In genomic region chr14:11555061-11555501, GRCm38 (mm10) we compare ENCODE assay signal across 9 mouse cellular contexts. TPM values are rescaled to one million over a fixed set of nuclear protein-coding genes. Genes with fewer than 3 reads are reported as not detected.
DNase-seq lines count a peak whose midpoint lies in the region; ATAC-seq and TF ChIP-seq lines count a peak whose summit lies in the region.
"Had no signal": no experiment of that assay in that cellular context is flagged by ENCODE, and none has a peak within 500 bp of the region (broad histone marks: within the 10 kb centered on the region; RNA-seq: fewer than 3 reads in every experiment).

No protein-coding gene starts in this region.

- peak overlapping the region; percentile 73 for H3K4me3 ChIP-seq in kidney, embryonic 15.5 days (replicated peaks)
- peak overlapping the region; percentile 76 for H3K4me3 ChIP-seq in forebrain, embryonic 13.5 days
- peak overlapping the region; percentile 78 for H3K4me3 ChIP-seq in intestine, embryonic 14.5 days (ENCODE audit: low read depth, low read length)
- H3K4me3 ChIP-seq in lung, embryonic 15.5 days = peak overlapping the region; percentile 74
- H3K4me3 ChIP-seq in small intestine, adult 2 months (ENCODE audit: low read depth, low read length) = peak overlapping the region; percentile 67

- no peak for TF ChIP-seq POLR2A in brain, embryonic 14.5 days (IDR thresholded peaks at IDR 0.05; ENCODE audit: borderline replicate concordance, extremely low read depth, insufficient read depth, insufficient read length, poor library complexity, severe bottlenecking)
- no peak for TF ChIP-seq POLR2A in small intestine, adult 2 months (IDR thresholded peaks at IDR 0.05; ENCODE audit: low read depth, low read length)

- H3K4me1 ChIP-seq in kidney, embryonic 15.5 days = peaks cover 38% of the 10 kb centered on the region
- H3K4me1 ChIP-seq in forebrain, embryonic 13.5 days = peaks cover 26% of the 10 kb centered on the region
- peaks cover 20% of the 10 kb centered on the region for H3K4me1 ChIP-seq in intestine, embryonic 14.5 days (replicated peaks; ENCODE audit: control insufficient read depth, insufficient read depth, low read length)
- H3K4me1 ChIP-seq in lung, embryonic 15.5 days = peaks cover 24% of the 10 kb centered on the region
- H3K4me1 ChIP-seq in small intestine, adult 2 months (ENCODE audit: control insufficient read depth, insufficient read depth, insufficient read length, low read length) = peaks cover 2% of the 10 kb centered on the region; the same call in 1 of the 2 replicates

- H3K9ac ChIP-seq in kidney, embryonic 15.5 days = peak overlapping the region; percentile 91
- H3K9ac ChIP-seq in forebrain, embryonic 13.5 days = peak overlapping the region; percentile 79
- H3K9ac ChIP-seq in intestine, embryonic 14.5 days (ENCODE audit: low read length) = peak overlapping the region; percentile 92
- H3K9ac ChIP-seq in lung, embryonic 15.5 days = peak overlapping the region; percentile 83

- ATAC-seq in kidney, embryonic 15.5 days (replicated peaks; ENCODE audit: low FRiP score) = 0 out of 2 replicates have a peak, but pooled peaks have one; percentile 13
- ATAC-seq in forebrain, embryonic 13.5 days = no peak
- ATAC-seq in intestine, embryonic 14.5 days (replicated peaks; ENCODE audit: low FRiP score, low TSS enrichment, low read depth) = no peak
- no peak for ATAC-seq in lung, embryonic 15.5 days (ENCODE audit: borderline replicate concordance, extremely low read depth, low FRiP score, low TSS enrichment)

- WGBS in kidney, embryonic 15.5 days = under 1% methylated on average over 17 of the region's 17 CpGs
- under 1% methylated on average over 17 of the region's 17 CpGs for WGBS in forebrain, embryonic 13.5 days
- WGBS in intestine, embryonic 14.5 days = 0% methylated on average over 17 of the region's 17 CpGs
- 0% methylated on average over 17 of the region's 17 CpGs for WGBS in lung, embryonic 15.5 days
- 1% methylated on average over 17 of the region's 17 CpGs for WGBS in small intestine, adult 2 months

- H3K4me2 ChIP-seq in kidney, embryonic 15.5 days = peak overlapping the region; percentile 81
- H3K4me2 ChIP-seq in forebrain, embryonic 13.5 days = peak overlapping the region; percentile 79
- peak overlapping the region; percentile 95 for H3K4me2 ChIP-seq in intestine, embryonic 14.5 days (ENCODE audit: low read length)
- H3K4me2 ChIP-seq in lung, embryonic 15.5 days = peak overlapping the region; percentile 80

- H3K27me3 ChIP-seq in kidney, embryonic 15.5 days = no peaks in the 10 kb centered on the region
- H3K27me3 ChIP-seq in forebrain, embryonic 13.5 days = no peaks in the 10 kb centered on the region; the same call in 1 of the 2 replicates
- H3K27me3 ChIP-seq in intestine, embryonic 14.5 days (replicated peaks; ENCODE audit: control insufficient read depth, insufficient read depth, low read length) = no peaks in the 10 kb centered on the region
- H3K27me3 ChIP-seq in lung, embryonic 15.5 days = no peaks in the 10 kb centered on the region
- H3K27me3 ChIP-seq in small intestine, adult 2 months (ENCODE audit: control insufficient read depth, insufficient read depth, low read length) = no peaks in the 10 kb centered on the region

- H3K36me3 ChIP-seq in kidney, embryonic 15.5 days = no peaks in the 10 kb centered on the region
- no peaks in the 10 kb centered on the region for H3K36me3 ChIP-seq in forebrain, embryonic 13.5 days (ENCODE audit: poor library complexity, severe bottlenecking)
- no peaks in the 10 kb centered on the region for H3K36me3 ChIP-seq in intestine, embryonic 14.5 days (ENCODE audit: control insufficient read depth, insufficient read depth, low read length)
- no peaks in the 10 kb centered on the region for H3K36me3 ChIP-seq in lung, embryonic 15.5 days
- H3K36me3 ChIP-seq in small intestine, adult 2 months (ENCODE audit: control insufficient read depth, insufficient read depth, low read length) = no peaks in the 10 kb centered on the region
- H3K36me3 ChIP-seq: G1E had no signal

- no peak for DNase-seq in kidney, adult 18-20 months
- DNase-seq in brain, embryonic 14.5 days (ENCODE audit: low read depth) = peak; percentile 61
- DNase-seq in intestine, embryonic 14.5 days (ENCODE audit: low spot score) = peak; percentile 60
- no peak for DNase-seq in urinary bladder, postnatal 10 days (ENCODE audit: low spot score)

- TF ChIP-seq CTCF in brain, embryonic 14.5 days (IDR thresholded peaks at IDR 0.05; ENCODE audit: borderline replicate concordance, extremely low read depth, insufficient read depth, insufficient read length) = no peak
- TF ChIP-seq CTCF in small intestine, adult 2 months (IDR thresholded peaks at IDR 0.05; ENCODE audit: extremely low read depth, insufficient read length, insufficient replicate concordance, low read depth, low read length) = no peak

- H3K27ac ChIP-seq in kidney, embryonic 15.5 days = peak overlapping the region; percentile 99
- peak overlapping the region; percentile 97 for H3K27ac ChIP-seq in forebrain, embryonic 13.5 days
- peak overlapping the region; percentile 98; the same call in 1 of the 2 replicates for H3K27ac ChIP-seq in intestine, embryonic 14.5 days (ENCODE audit: low read depth)
- H3K27ac ChIP-seq in lung, embryonic 15.5 days = peak overlapping the region; percentile 98; the same call in 1 of the 2 replicates
- no peak overlapping the region for H3K27ac ChIP-seq in small intestine, adult 2 months (ENCODE audit: insufficient read depth, low read depth, low read length)

- no peaks in the 10 kb centered on the region for H3K9me3 ChIP-seq in kidney, embryonic 15.5 days (replicated peaks)
- H3K9me3 ChIP-seq in forebrain, embryonic 13.5 days (replicated peaks) = no peaks in the 10 kb centered on the region
- no peaks in the 10 kb centered on the region for H3K9me3 ChIP-seq in intestine, embryonic 14.5 days (ENCODE audit: control insufficient read depth, low read length)
- H3K9me3 ChIP-seq in lung, embryonic 15.5 days = no peaks in the 10 kb centered on the region

RNA-seq across cellular contexts. Expression of gene Ptprg, which starts 1.7 kb away (rescaled TPM):
- polyA plus RNA-seq in kidney, embryonic 15.5 days (2015; fragmentation: Nextera tagmentation; extraction: Ambion mirVana) = 39.9 and 40.4 TPM in 2 replicates
- polyA plus RNA-seq in brain, embryonic 14.5 days (2012; rRNA removed) = 28.8 and 48.6 TPM in 2 replicates
- polyA plus RNA-seq in forebrain, embryonic 13.5 days (2015; fragmentation: Nextera tagmentation; extraction: Ambion mirVana) = 32.8 and 35.8 TPM in 2 replicates
- 25.1 and 25.8 TPM in 2 replicates for polyA plus RNA-seq in intestine, embryonic 14.5 days (2014; fragmentation: Nextera tagmentation; extraction: Ambion mirVana)
- 29.9 and 30.5 TPM in 2 replicates for polyA plus RNA-seq in lung, embryonic 15.5 days (2015; fragmentation: Nextera tagmentation; extraction: Ambion mirVana)
- 7.4 and 21.7 TPM in 2 replicates for polyA plus RNA-seq in small intestine, adult 2 months (2012; rRNA removed)
- polyA plus RNA-seq: G1E had no signal

Comparison
In these comparisons a context has a peak if more than half of its experiments do, and no peak if none do; other contexts are left out.
1. DNase-seq: peak in brain, embryonic 14.5 days (single experiment) and intestine, embryonic 14.5 days (single experiment); none in kidney, adult 18-20 months (single experiment) and urinary bladder, postnatal 10 days (single experiment).
2. Peak in every context shown above with its lines, with median percentiles within 50 percentile points of each other: H3K4me2 ChIP-seq, H3K4me3 ChIP-seq and H3K9ac ChIP-seq.